Mouse (Mus musculus): Measurements from ENCODE around the gene Magi3. TPM values are rescaled to one million over a fixed set of nuclear protein-coding genes. Genes with fewer than 3 reads are reported as not detected.

Gene Magi3
- polyA plus RNA-seq, 1 experiment, result 5.3 TPM

GRCm38 (mm10) chr3:104032086-104032485 is 188.1 kb downstream of the Magi3 start:
- H3K36me3 ChIP-seq (ENCODE audit: control insufficient read depth, insufficient read depth), result peaks cover 21% of the 10 kb centered on the region
- TF ChIP-seq MYOG (IDR thresholded peaks at IDR 0.05; ENCODE audit: control insufficient read depth, extremely low read depth, insufficient read length) (no peak), FOSL1 (IDR thresholded peaks at IDR 0.05; ENCODE audit: insufficient read depth, low read length, poor library complexity, severe bottlenecking) (no peak), USF1 (IDR thresholded peaks at IDR 0.05; ENCODE audit: low read depth) (no peak), MAX (IDR thresholded peaks at IDR 0.05) (no peak), CTCF (IDR thresholded peaks at IDR 0.05; ENCODE audit: control insufficient read depth, insufficient read depth, insufficient read length) (no peak), CEBPB (IDR thresholded peaks at IDR 0.05; ENCODE audit: low read depth) (no peak), MYOD1 (IDR thresholded peaks at IDR 0.05; ENCODE audit: control insufficient read depth, insufficient read length, low read depth) (no peak)
- no peak overlapping the region for H3K4me3 ChIP-seq (ENCODE audit: insufficient read depth, poor library complexity, severe bottlenecking)
- H3ac ChIP-seq (ENCODE audit: control insufficient read depth, insufficient read length, low read depth), result no peak overlapping the region
- H3K79me2 ChIP-seq (ENCODE audit: control insufficient read depth, insufficient read depth), result no peaks in the 10 kb centered on the region
- H3K79me3 ChIP-seq (ENCODE audit: low read depth), result no peaks in the 10 kb centered on the region
- no peaks in the 10 kb centered on the region for H3K27me3 ChIP-seq (ENCODE audit: control insufficient read depth, insufficient read depth, insufficient read length)

GRCm38 (mm10) chr3:104026938-104027337 is 193.2 kb downstream of the Magi3 start:
- peaks cover 23% of the 10 kb centered on the region for H3K36me3 ChIP-seq (ENCODE audit: control insufficient read depth, insufficient read depth)
- H3K79me3 ChIP-seq (ENCODE audit: low read depth), result no peaks in the 10 kb centered on the region
- no peaks in the 10 kb centered on the region for H3K27me3 ChIP-seq (ENCODE audit: control insufficient read depth, insufficient read depth, insufficient read length)
- TF ChIP-seq CTCF (IDR thresholded peaks at IDR 0.05; ENCODE audit: control insufficient read depth, insufficient read depth, insufficient read length) (no peak), MYOG (IDR thresholded peaks at IDR 0.05; ENCODE audit: control insufficient read depth, extremely low read depth, insufficient read length) (no peak), MAX (IDR thresholded peaks at IDR 0.05) (no peak), CEBPB (IDR thresholded peaks at IDR 0.05; ENCODE audit: low read depth) (no peak), MYOD1 (IDR thresholded peaks at IDR 0.05; ENCODE audit: control insufficient read depth, insufficient read length, low read depth) (no peak), USF1 (IDR thresholded peaks at IDR 0.05; ENCODE audit: low read depth) (no peak), FOSL1 (IDR thresholded peaks at IDR 0.05; ENCODE audit: insufficient read depth, low read length, poor library complexity, severe bottlenecking) (no peak)
- no peak overlapping the region for H3K4me3 ChIP-seq (ENCODE audit: insufficient read depth, poor library complexity, severe bottlenecking)
- no peak overlapping the region for H3ac ChIP-seq (ENCODE audit: control insufficient read depth, insufficient read length, low read depth)
- no peaks in the 10 kb centered on the region for H3K79me2 ChIP-seq (ENCODE audit: control insufficient read depth, insufficient read depth)

- Histone ChIP-seq H3K27me3 (ENCODE audit: control insufficient read depth, insufficient read depth, insufficient read length) (no peaks in the 10 kb centered on the region), H3K79me3 (ENCODE audit: low read depth) (no peaks in the 10 kb centered on the region), H3K36me3 (ENCODE audit: control insufficient read depth, insufficient read depth) (peaks cover 66% of the 10 kb centered on the region), H3K4me3 (ENCODE audit: insufficient read depth, poor library complexity, severe bottlenecking) (no peak overlapping the region), H3ac (ENCODE audit: control insufficient read depth, insufficient read length, low read depth) (no peak overlapping the region), H3K79me2 (ENCODE audit: control insufficient read depth, insufficient read depth) (no peaks in the 10 kb centered on the region)
- no peak for TF ChIP-seq USF1 (IDR thresholded peaks at IDR 0.05; ENCODE audit: low read depth)
- no peak for TF ChIP-seq CTCF (IDR thresholded peaks at IDR 0.05; ENCODE audit: control insufficient read depth, insufficient read depth, insufficient read length)
- no peak for TF ChIP-seq CEBPB (IDR thresholded peaks at IDR 0.05; ENCODE audit: low read depth)
- no peak for TF ChIP-seq MYOD1 (IDR thresholded peaks at IDR 0.05; ENCODE audit: control insufficient read depth, insufficient read length, low read depth)
- no peak for TF ChIP-seq MYOG (IDR thresholded peaks at IDR 0.05; ENCODE audit: control insufficient read depth, extremely low read depth, insufficient read length)
- TF ChIP-seq FOSL1 (IDR thresholded peaks at IDR 0.05; ENCODE audit: insufficient read depth, low read length, poor library complexity, severe bottlenecking), result no peak
- TF ChIP-seq MAX (IDR thresholded peaks at IDR 0.05), result no peak
Observed at GRCm38 (mm10) chr3:104020101-104020500, 200.1 kb downstream of the Magi3 start.

- Histone ChIP-seq H3K27me3 (ENCODE audit: control insufficient read depth, insufficient read depth, insufficient read length) (no peaks in the 10 kb centered on the region), H3K36me3 (ENCODE audit: control insufficient read depth, insufficient read depth) (peaks cover 71% of the 10 kb centered on the region), H3ac (ENCODE audit: control insufficient read depth, insufficient read length, low read depth) (no peak overlapping the region), H3K4me3 (ENCODE audit: insufficient read depth, poor library complexity, severe bottlenecking) (no peak overlapping the region), H3K79me2 (ENCODE audit: control insufficient read depth, insufficient read depth) (no peaks in the 10 kb centered on the region), H3K79me3 (ENCODE audit: low read depth) (no peaks in the 10 kb centered on the region)
- no peak for TF ChIP-seq USF1 (IDR thresholded peaks at IDR 0.05; ENCODE audit: low read depth)
- no peak for TF ChIP-seq MAX (IDR thresholded peaks at IDR 0.05)
- TF ChIP-seq MYOD1 (IDR thresholded peaks at IDR 0.05; ENCODE audit: control insufficient read depth, insufficient read length, low read depth), result no peak
- no peak for TF ChIP-seq CEBPB (IDR thresholded peaks at IDR 0.05; ENCODE audit: low read depth)
- TF ChIP-seq MYOG (IDR thresholded peaks at IDR 0.05; ENCODE audit: control insufficient read depth, extremely low read depth, insufficient read length), result no peak
- TF ChIP-seq FOSL1 (IDR thresholded peaks at IDR 0.05; ENCODE audit: insufficient read depth, low read length, poor library complexity, severe bottlenecking), result no peak
- TF ChIP-seq CTCF (IDR thresholded peaks at IDR 0.05; ENCODE audit: control insufficient read depth, insufficient read depth, insufficient read length), result no peak
Observed at GRCm38 (mm10) chr3:104019453-104019852, 200.7 kb downstream of the Magi3 start.

- H3K79me2 ChIP-seq (ENCODE audit: control insufficient read depth, insufficient read depth), result no peaks in the 10 kb centered on the region
- H3ac ChIP-seq (ENCODE audit: control insufficient read depth, insufficient read length, low read depth), result no peak overlapping the region
- H3K36me3 ChIP-seq (ENCODE audit: control insufficient read depth, insufficient read depth), result peaks cover 78% of the 10 kb centered on the region
- H3K79me3 ChIP-seq (ENCODE audit: low read depth), result no peaks in the 10 kb centered on the region
- TF ChIP-seq FOSL1 (IDR thresholded peaks at IDR 0.05; ENCODE audit: insufficient read depth, low read length, poor library complexity, severe bottlenecking) (no peak), MAX (IDR thresholded peaks at IDR 0.05) (no peak), CEBPB (IDR thresholded peaks at IDR 0.05; ENCODE audit: low read depth) (no peak), USF1 (IDR thresholded peaks at IDR 0.05; ENCODE audit: low read depth) (no peak), MYOD1 (IDR thresholded peaks at IDR 0.05; ENCODE audit: control insufficient read depth, insufficient read length, low read depth) (no peak), CTCF (IDR thresholded peaks at IDR 0.05; ENCODE audit: control insufficient read depth, insufficient read depth, insufficient read length) (no peak), MYOG (IDR thresholded peaks at IDR 0.05; ENCODE audit: control insufficient read depth, extremely low read depth, insufficient read length) (no peak)
- no peak overlapping the region for H3K4me3 ChIP-seq (ENCODE audit: insufficient read depth, poor library complexity, severe bottlenecking)
- no peaks in the 10 kb centered on the region for H3K27me3 ChIP-seq (ENCODE audit: control insufficient read depth, insufficient read depth, insufficient read length)
Observed at GRCm38 (mm10) chr3:104017931-104018330, 202.2 kb downstream of the Magi3 start.

GRCm38 (mm10) chr3:104011972-104012371 is 208.2 kb downstream of the Magi3 start:
- Histone ChIP-seq H3K27me3 (ENCODE audit: control insufficient read depth, insufficient read depth, insufficient read length) (no peaks in the 10 kb centered on the region), H3K36me3 (ENCODE audit: control insufficient read depth, insufficient read depth) (peaks cover 66% of the 10 kb centered on the region), H3K4me3 (ENCODE audit: insufficient read depth, poor library complexity, severe bottlenecking) (no peak overlapping the region), H3K79me3 (ENCODE audit: low read depth) (no peaks in the 10 kb centered on the region), H3K79me2 (ENCODE audit: control insufficient read depth, insufficient read depth) (no peaks in the 10 kb centered on the region), H3ac (ENCODE audit: control insufficient read depth, insufficient read length, low read depth) (no peak overlapping the region)
- TF ChIP-seq FOSL1 (IDR thresholded peaks at IDR 0.05; ENCODE audit: insufficient read depth, low read length, poor library complexity, severe bottlenecking) (no peak), MAX (IDR thresholded peaks at IDR 0.05) (no peak), USF1 (IDR thresholded peaks at IDR 0.05; ENCODE audit: low read depth) (no peak), MYOD1 (IDR thresholded peaks at IDR 0.05; ENCODE audit: control insufficient read depth, insufficient read length, low read depth) (no peak), MYOG (IDR thresholded peaks at IDR 0.05; ENCODE audit: control insufficient read depth, extremely low read depth, insufficient read length) (no peak), CEBPB (IDR thresholded peaks at IDR 0.05; ENCODE audit: low read depth) (no peak), CTCF (IDR thresholded peaks at IDR 0.05; ENCODE audit: control insufficient read depth, insufficient read depth, insufficient read length) (no peak)
